Mouse (Mus musculus): ENCODE data around the gene Cyp2c23. TPM values are rescaled to one million over a fixed set of nuclear protein-coding genes. Genes with fewer than 3 reads are reported as not detected.

The Cyp2c23 gene
- polyA plus RNA-seq, 1 experiment: 0.17 TPM

DNA sequence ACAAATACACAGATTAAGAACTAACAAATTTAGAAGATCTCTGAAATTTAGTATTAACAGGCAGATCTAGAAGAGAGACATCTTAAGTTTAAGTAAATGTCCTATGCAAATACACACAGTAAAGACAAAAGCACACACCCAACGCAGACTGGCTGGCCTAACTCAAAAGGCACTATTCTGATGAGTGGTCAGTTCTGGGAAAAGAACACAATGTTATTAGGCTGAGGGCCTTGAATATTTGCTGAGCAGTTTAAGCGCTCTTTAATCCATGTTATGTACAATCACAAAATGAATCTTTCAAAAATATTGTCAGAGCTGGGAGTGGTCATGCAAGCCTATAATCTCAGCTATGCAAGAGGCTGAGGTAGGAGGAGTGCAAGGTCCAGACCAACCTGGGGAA, 35.7 kb upstream of the Cyp2c23 start:
- H3K4me1 ChIP-seq (ENCODE audit: control insufficient read depth, insufficient read depth, low read length): peaks cover 3% of the 10 kb centered on the region
- no peak for TF ChIP-seq POLR2A (IDR thresholded peaks at IDR 0.05; ENCODE audit: extremely low read depth, insufficient read depth, low read length)
- no peak for TF ChIP-seq CTCF (IDR thresholded peaks at IDR 0.05; ENCODE audit: extremely low read depth, insufficient read depth, low read length)
- no peak overlapping the region for H3K4me3 ChIP-seq (ENCODE audit: insufficient read depth, low read length)
- H3K27ac ChIP-seq (ENCODE audit: insufficient read depth, low read length): no peak overlapping the region

DNA sequence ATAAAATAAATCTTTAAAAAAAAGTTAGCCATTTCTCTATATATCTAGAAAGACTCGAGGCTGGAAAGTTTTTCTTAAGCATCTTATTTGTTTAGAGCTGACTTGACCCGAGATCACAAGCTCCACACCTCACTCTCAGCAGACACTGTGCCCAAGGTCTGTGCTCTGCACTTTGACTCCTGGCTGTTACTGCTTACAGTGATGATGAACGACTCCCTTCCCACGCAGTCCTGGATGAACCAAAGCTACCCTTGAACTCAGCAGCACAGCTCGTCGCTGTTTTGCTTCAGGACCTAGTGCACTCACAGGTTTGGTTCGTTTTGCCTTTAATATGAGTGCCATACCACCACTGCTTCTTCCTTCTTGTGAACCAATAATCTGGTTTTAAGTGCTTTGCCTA, 34.8 kb upstream of the Cyp2c23 start:
- Histone ChIP-seq H3K4me1 (ENCODE audit: control insufficient read depth, insufficient read depth, low read length) (peaks cover 3% of the 10 kb centered on the region), H3K27ac (ENCODE audit: insufficient read depth, low read length) (no peak overlapping the region), H3K4me3 (ENCODE audit: insufficient read depth, low read length) (no peak overlapping the region)
- no peak for TF ChIP-seq POLR2A (IDR thresholded peaks at IDR 0.05; ENCODE audit: extremely low read depth, insufficient read depth, low read length)
- TF ChIP-seq CTCF (IDR thresholded peaks at IDR 0.05; ENCODE audit: extremely low read depth, insufficient read depth, low read length): no peak

GRCm38 (mm10) chr19:44060226-44060625, 31.2 kb upstream of the Cyp2c23 start:
- H3K4me3 ChIP-seq (ENCODE audit: insufficient read depth, low read length): no peak overlapping the region
- no peaks in the 10 kb centered on the region for H3K4me1 ChIP-seq (ENCODE audit: control insufficient read depth, insufficient read depth, low read length)
- H3K27ac ChIP-seq (ENCODE audit: insufficient read depth, low read length): no peak overlapping the region
- TF ChIP-seq POLR2A (IDR thresholded peaks at IDR 0.05; ENCODE audit: extremely low read depth, insufficient read depth, low read length) (no peak), CTCF (IDR thresholded peaks at IDR 0.05; ENCODE audit: extremely low read depth, insufficient read depth, low read length) (no peak)

GRCm38 (mm10) chr19:44055173-44055826, 26.3 kb upstream of the Cyp2c23 start:
- TF ChIP-seq CTCF (IDR thresholded peaks at IDR 0.05; ENCODE audit: extremely low read depth, insufficient read depth, low read length) (no peak), POLR2A (IDR thresholded peaks at IDR 0.05; ENCODE audit: extremely low read depth, insufficient read depth, low read length) (no peak)
- no peak overlapping the region for H3K27ac ChIP-seq (ENCODE audit: insufficient read depth, low read length)
- no peaks in the 10 kb centered on the region for H3K4me1 ChIP-seq (ENCODE audit: control insufficient read depth, insufficient read depth, low read length)
- H3K4me3 ChIP-seq (ENCODE audit: insufficient read depth, low read length): no peak overlapping the region

DNA sequence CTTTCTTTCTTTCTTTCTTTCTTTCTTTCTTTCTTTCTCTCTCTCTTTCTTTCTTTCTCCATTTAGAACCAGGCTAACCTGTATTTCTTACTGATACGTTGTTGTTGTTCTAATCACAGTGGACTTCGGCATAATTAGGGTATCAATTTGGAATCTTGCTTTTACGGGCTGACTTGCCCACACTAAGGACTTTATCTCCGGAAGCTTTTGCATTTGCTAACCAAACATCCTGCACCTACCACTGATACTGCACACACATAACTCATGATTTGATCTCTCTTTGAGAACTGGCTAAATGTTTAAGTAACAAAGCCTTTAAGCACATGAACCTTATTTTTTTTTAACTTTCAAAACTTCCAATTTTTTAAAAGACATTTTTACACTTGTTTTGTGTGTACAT, 21.4 kb upstream of the Cyp2c23 start:
- H3K4me3 ChIP-seq (ENCODE audit: insufficient read depth, low read length): no peak overlapping the region
- TF ChIP-seq POLR2A (IDR thresholded peaks at IDR 0.05; ENCODE audit: extremely low read depth, insufficient read depth, low read length) (no peak), CTCF (IDR thresholded peaks at IDR 0.05; ENCODE audit: extremely low read depth, insufficient read depth, low read length) (no peak)
- no peak overlapping the region for H3K27ac ChIP-seq (ENCODE audit: insufficient read depth, low read length)
- no peaks in the 10 kb centered on the region for H3K4me1 ChIP-seq (ENCODE audit: control insufficient read depth, insufficient read depth, low read length)

DNA sequence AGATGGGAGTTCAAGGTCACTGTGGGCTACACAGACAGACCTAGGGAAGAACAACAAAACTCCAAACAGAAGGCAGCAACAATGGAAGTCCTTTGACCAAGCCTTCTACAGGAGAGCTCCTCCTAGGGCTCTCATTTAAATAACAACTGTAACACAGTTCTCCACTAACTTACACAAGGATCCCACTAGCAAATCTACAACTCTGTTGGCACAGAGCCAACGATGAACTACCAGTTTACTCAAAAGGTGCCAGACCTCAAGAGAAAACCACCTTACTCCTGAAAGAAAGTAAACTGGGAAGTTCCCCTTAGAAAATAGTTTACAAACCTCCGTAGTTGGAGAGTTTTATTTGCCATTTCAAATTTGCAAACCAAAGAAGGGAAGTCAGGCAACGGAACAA, 20.3 kb upstream of the Cyp2c23 start:
- H3K4me1 ChIP-seq (ENCODE audit: control insufficient read depth, insufficient read depth, low read length): no peaks in the 10 kb centered on the region
- H3K27ac ChIP-seq (ENCODE audit: insufficient read depth, low read length): no peak overlapping the region
- H3K4me3 ChIP-seq (ENCODE audit: insufficient read depth, low read length): no peak overlapping the region
- TF ChIP-seq CTCF (IDR thresholded peaks at IDR 0.05; ENCODE audit: extremely low read depth, insufficient read depth, low read length): no peak
- no peak for TF ChIP-seq POLR2A (IDR thresholded peaks at IDR 0.05; ENCODE audit: extremely low read depth, insufficient read depth, low read length)

- Histone ChIP-seq H3K27ac (ENCODE audit: insufficient read depth, low read length) (no peak overlapping the region), H3K4me1 (ENCODE audit: control insufficient read depth, insufficient read depth, low read length) (no peaks in the 10 kb centered on the region), H3K4me3 (ENCODE audit: insufficient read depth, low read length) (no peak overlapping the region)
- TF ChIP-seq CTCF (IDR thresholded peaks at IDR 0.05; ENCODE audit: extremely low read depth, insufficient read depth, low read length) (no peak), POLR2A (IDR thresholded peaks at IDR 0.05; ENCODE audit: extremely low read depth, insufficient read depth, low read length) (no peak)
Measured at GRCm38 (mm10) chr19:44045847-44046246, 16.8 kb upstream of the Cyp2c23 start.

GRCm38 (mm10) chr19:44042121-44042520, 13.1 kb upstream of the Cyp2c23 start:
- H3K4me1 ChIP-seq (ENCODE audit: control insufficient read depth, insufficient read depth, low read length): no peaks in the 10 kb centered on the region
- H3K27ac ChIP-seq (ENCODE audit: insufficient read depth, low read length): no peak overlapping the region
- no peak for TF ChIP-seq POLR2A (IDR thresholded peaks at IDR 0.05; ENCODE audit: extremely low read depth, insufficient read depth, low read length)
- no peak for TF ChIP-seq CTCF (IDR thresholded peaks at IDR 0.05; ENCODE audit: extremely low read depth, insufficient read depth, low read length)
- no peak overlapping the region for H3K4me3 ChIP-seq (ENCODE audit: insufficient read depth, low read length)

DNA sequence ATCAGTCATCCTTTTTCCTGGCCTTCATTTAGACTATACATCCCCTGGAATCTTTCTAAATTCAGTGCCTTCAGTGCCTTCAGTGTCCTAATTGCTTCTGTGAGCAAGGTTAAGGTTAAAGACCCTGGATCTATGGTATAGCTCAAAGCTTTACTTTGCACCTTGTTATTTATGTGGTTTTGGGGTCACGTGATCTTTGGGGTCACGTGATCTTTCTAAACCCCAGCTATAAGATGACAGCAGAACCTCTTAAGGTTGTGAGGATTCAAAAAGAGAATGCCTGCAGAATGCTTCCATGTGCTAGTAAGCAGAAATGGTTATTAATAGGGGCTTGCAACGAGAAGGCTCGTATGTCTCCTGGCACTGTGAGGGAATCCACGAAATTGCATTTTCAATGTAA, 4.4 kb upstream of the Cyp2c23 start:
- H3K4me3 ChIP-seq (ENCODE audit: insufficient read depth, low read length): no peak overlapping the region

GRCm38 (mm10) chr19:44032046-44032744, 3.2 kb upstream of the Cyp2c23 start:
- Histone ChIP-seq H3K27ac (ENCODE audit: insufficient read depth, low read length) (no peak overlapping the region), H3K4me3 (ENCODE audit: insufficient read depth, low read length) (no peak overlapping the region), H3K4me1 (ENCODE audit: control insufficient read depth, insufficient read depth, low read length) (no peaks in the 10 kb centered on the region)
- TF ChIP-seq CTCF (IDR thresholded peaks at IDR 0.05; ENCODE audit: extremely low read depth, insufficient read depth, low read length) (no peak), POLR2A (IDR thresholded peaks at IDR 0.05; ENCODE audit: extremely low read depth, insufficient read depth, low read length) (no peak)

More for the DNA sequence above, 4.4 kb upstream of the Cyp2c23 start:
- TF ChIP-seq CTCF (IDR thresholded peaks at IDR 0.05; ENCODE audit: extremely low read depth, insufficient read depth, low read length) (no peak), POLR2A (IDR thresholded peaks at IDR 0.05; ENCODE audit: extremely low read depth, insufficient read depth, low read length) (no peak)
- Histone ChIP-seq H3K4me1 (ENCODE audit: control insufficient read depth, insufficient read depth, low read length) (no peaks in the 10 kb centered on the region), H3K27ac (ENCODE audit: insufficient read depth, low read length) (no peak overlapping the region)
